Mouse (Mus musculus) hindlimb bud, embryonic 11.5 days (tissue): Measurements from ENCODE around the gene Zfp984.
"Not testable (repeated sequence)": the region's sequence is repeated elsewhere in the genome, so short reads cannot be mapped to it uniquely, and the experiment has no call there.

Experiments
- DNase-seq: peaks from one replicate; pipeline ENCODE4 v3.0.0-alpha.2; 2012; ENCODE audit warnings: low read depth, low spot score; ENCODE audit errors: extremely low spot score

The Zfp984 gene

DNA sequence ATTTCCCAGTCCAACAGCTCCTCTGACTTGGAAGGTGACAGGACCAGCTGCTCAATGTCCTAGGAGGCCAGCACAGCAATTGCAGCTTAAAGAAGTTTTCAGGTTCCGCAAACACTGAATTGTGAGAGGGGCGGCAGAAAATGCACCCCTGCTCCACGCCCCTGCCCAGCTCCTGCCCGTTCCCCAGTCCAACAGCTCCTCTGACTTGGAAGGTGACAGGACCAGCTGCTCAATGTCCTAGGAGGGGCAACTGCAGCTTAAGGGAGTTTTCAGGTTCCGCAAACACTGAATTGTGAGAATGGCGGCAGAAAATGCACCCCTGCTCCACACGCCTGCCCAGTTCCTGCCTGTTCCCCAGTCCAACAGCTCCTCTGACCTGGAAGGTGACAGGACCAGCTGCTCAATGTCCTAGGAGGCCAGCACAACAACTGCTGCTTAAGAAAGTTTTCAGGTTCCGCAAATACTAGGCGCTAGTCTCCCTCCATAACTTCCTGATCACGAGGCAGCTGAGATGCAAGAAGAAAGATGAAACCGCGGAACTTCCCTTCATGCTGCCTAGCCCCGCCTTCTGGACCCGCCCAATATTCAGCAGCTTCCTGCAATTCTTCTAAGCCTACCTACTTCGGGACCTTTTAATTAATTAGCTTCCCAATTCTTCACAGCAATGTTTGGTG lies at the start of gene Zfp984:
TSS of gene Zfp984 (minus strand) at position 497 of the 674 bp plus-strand sequence.
- not testable (repeated sequence) for DNase-seq

DNA sequence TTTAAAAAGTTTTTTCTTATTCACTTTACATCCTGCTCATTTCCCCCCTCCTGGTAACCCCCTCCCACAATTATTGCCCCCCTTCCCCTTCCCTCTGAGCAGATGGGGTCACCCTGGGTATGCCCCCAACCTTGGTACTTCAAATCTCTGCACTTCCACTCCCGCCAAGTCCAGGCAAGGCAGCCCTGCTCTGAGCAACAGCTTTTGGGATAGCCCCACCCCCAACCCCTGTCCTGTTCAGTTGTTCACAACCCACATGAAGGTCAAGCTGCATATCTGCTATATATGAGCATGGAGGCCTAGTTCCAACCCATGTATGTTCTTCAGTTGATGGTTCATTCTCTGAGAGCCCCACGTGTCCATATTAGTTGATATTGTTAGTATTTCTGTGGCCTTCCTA lies 41.2 kb upstream of the Zfp984 start:
- no peak for DNase-seq

DNA sequence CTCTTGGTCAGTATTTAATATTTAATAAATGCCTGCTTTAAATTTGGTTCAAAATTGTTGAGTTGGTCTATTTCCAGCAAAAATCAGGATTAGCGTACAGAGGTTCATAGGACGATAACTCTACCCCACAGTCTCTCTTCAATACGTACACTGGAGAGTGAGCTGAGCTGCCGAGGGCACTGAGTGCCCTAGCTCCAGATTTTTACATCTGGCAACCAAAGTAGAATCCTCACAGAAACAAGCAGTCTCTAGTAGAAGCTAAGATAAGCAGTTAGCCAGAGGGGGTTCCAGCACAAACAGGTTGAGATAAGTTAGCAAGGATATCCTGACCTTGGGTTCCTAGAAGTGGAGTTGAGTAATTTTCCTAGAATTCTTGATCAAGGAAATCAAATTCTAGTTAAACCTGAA lies 39.0 kb upstream of the Zfp984 start:
- no peak for DNase-seq

DNA sequence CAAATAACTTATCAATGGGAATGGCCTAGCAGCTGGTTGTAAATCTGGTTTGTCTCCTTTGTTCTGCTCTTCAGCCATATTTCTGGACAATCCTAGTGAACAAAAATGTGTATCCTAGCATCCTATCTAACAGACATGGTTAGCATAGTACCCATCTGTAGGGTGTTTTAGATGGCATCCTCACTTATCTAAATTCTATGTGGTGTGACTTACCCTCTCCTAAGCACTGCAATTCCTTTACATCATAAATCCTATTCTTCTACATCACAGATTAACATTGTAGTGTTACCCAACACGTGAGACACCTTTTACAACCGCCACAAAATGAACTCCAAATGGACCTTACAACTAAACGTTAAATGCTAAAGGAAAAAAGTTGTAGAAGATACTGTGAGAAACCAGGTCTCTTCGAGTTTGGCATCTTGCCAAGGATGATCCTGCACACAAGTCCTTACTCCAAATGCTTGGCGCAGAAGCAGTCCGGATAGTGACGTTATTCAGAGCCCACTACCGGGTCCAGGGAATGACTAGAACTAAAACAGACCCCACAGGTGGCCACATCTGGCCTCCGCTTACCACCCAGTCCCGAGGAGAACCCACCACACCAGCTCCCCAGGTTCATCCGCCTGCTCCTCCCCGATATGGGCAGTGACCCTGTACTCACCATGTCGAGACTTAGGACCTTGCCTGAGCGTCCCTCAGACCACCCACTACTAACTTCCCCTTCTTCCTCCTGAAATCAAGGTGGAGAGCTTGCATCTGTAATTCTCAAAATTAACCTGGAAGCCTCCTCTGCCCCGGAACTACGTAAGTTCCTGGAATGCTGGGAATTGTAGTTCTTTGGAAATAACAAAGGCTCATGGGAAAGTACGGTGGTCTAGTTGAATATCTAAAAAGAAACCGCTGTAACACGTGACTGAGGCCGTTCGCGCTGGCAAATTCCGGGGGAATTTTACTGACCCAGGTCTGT lies 38.3 kb upstream of the Zfp984 start, which contains the start of gene Zfp933:
TSS of gene Zfp933 (minus strand) at position 753 of the 970 bp plus-strand sequence.
- peak; percentile 96 for DNase-seq

DNA sequence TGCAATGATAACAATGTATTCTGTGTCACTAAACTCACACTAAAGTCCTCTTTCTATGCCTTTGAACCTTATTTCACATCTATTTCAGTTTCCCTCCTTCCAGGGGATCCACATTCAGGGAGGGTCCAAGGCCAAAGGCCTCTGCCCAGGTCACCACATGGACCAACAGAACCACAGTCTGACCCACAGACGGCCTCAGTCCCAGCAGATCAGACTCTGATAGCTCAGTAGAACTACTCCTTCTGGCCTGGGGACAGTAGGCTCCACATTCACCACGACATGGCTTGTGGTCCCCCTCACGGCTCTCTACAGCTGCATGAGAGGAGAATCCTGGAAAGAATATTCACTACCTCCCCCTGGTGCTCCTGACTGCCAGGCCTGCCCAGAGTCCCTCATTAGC lies 33.3 kb upstream of the Zfp984 start:
- no peak for DNase-seq

DNA sequence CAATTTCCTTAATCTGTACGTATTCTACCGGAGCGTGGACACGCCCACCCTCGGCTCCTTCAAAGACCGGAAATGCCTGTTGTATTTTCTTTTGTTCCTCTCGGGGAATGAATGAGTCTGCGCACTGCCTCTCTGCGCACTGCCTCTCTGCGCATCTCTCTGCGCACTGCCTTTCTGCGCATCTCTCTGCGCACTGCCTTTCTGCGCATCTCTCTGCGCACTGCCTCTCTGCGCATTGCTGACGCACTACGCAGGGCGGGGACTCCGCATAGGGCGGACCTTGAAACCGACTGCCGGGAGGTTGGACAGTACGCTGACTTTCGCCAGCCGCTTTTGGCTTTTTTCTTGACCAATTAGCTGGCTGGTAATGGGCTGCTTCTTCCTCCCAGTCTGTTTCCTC lies 29.7 kb upstream of the Zfp984 start:
- DNase-seq: not testable (repeated sequence)

DNA sequence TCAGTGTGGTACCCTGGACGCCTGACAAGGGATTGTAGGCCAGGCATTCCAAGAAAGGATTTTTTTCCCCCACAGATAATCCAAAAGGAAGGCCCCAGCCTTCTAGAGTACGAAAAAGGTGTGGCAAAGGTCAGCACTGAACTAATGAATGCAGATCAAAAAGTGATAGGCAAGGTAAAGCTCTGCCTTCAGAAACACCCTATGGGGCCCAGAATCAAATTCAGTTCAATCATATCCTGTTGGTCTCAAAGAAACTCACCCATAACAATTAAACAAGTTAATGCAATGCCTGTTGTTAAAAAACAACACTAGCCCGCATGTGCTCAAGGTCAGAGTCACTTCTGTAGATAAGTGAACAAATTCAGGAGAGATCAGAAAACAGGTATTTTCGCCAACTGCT lies 14.8 kb upstream of the Zfp984 start:
- DNase-seq: no peak

DNA sequence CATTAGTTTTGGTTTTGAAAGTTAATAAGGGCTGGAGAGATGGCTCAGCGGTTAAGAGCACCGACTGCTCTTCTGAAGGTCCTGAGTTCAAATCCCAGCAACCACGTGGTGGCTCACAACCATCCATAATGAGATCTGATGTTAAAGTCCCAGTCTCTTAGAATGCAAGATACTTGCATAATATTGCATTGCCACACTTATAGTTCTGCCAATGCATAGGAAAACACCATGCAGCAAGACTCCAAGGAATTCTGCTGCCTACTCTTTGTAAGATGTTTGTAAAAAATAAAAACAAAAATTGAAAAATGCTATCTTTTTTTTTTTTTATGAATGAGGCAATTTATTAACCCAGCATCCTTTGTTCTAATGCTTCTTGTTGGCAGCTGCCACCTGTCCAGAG lies 11.8 kb upstream of the Zfp984 start:
- not testable (repeated sequence) for DNase-seq

DNA sequence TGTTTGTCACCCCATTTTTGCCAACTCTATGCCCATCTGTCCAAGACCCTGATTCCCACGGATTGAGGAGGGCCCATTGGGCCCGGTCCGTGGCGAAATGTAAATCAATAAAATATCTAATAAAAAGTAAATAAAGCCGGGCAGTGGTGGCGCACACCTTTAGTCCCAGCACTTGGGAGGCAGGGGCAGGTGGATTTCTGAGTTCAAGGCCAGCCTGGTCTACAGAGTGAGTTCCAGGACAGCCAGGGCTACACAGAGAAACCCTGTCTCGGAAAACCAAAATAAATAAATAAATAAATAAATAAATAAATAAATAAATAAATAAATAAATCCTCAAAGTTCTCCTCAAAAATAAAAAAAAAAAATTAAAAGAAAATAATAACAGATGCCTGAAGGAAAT lies 10.1 kb upstream of the Zfp984 start:
- DNase-seq: not testable (repeated sequence)

DNA sequence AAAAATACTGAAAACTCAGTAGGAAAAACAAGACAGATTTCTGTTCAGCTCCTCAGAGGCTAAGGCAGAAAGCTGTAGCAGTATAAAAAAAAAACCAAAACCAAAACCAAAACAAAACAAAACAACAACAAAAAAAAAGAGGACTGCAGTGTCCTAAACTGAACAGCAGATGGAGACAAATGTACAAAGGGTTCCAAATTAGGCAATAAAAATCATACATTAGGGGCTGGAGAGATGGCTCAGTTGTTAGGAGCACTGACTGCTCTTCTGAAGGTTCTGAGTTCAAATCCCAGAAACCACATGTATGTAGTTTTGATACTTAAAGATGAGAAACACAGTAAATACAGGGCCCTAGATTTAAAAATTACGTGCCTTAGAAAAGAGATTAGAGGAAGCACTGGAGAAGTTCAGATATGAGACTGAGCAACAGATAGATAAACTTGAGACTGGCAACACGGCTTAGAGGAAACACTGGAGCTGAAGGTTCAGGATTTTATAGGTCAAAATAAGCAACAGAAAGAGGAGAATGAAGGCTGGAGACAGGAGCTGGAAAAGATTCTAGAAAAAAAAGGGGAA lies 5.1 kb upstream of the Zfp984 start:
- DNase-seq: no peak

DNA sequence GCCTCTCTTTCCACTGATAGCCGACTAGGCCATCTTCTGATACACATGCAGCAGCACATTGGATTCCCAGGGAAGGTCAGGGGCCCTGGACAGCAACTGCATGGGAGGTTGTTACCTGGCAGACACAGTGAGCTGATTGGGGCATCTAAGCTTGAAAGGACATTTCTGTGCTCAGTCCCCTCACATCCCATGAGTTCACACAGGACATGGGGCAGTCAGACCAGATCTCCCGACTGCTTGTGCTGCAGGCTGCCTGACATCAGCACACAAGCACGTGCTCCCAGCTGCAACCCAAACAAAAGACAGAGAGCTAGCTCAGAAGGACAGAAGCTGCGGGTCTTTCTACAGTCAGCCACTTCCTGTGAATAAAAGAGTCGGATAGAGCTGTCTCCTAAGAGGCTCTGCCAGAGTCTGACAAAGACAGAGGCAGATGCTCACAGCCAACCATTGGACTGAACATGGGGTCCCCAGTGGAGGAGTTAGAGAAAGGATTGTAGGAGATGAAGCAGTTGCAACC lies 3.7 kb upstream of the Zfp984 start:
- DNase-seq: no peak

DNA sequence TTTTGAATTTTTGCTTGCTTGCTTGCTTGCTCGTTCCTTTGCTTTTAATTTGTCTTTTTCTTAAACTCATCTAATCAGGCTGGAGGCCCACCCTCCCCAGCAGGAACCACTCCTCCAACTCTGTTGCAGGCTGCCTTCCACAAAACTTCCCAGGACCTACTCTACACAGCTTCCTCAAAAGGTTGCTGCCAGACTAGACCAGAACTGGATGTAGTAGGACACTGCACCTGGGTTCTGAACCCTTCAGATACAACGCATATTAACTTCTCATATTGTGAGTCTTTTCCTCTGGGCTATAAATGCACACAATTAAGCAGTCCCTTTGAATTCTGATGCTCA lies 347 bp upstream of the Zfp984 start:
- DNase-seq: not testable (repeated sequence)

DNA sequence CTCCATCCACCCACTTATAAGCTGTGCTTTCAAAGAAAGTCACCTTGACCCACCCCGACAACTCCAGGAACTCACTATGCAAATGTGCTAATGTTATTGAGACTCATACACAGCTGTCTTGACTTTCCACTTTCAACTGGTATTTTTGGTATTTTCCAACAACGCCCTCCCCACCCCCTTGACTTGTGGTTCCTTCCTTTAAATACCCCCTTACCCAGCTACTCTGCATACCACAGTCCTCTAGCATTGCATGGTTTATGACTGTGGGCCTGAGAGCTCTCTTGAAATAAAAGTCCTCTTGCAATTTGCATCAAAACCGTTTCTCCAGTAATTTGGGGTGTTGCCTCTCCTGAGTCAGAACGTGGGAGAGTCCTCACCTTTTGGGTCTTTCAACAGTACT lies 1.1 kb downstream of the Zfp984 start:
- DNase-seq: not testable (repeated sequence)

DNA sequence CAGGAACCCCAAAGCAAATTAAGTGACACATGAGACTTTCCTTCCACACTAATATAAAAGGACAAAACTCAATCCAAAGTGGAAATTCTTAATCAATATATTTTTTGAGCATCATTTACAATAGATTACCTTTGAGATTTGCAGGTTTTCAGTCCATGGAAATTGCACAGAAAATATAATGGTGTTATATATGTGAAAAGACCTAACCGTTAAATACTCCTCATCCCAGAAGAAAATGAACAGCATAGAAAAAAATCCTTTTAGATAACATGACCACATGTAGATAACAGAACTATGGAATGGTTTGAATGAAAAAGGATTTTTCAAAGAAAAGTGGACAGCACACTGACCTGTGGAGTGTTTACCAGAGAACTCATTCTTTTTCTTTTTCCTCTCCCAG lies 14.3 kb downstream of the Zfp984 start:
- not testable (repeated sequence) for DNase-seq

DNA sequence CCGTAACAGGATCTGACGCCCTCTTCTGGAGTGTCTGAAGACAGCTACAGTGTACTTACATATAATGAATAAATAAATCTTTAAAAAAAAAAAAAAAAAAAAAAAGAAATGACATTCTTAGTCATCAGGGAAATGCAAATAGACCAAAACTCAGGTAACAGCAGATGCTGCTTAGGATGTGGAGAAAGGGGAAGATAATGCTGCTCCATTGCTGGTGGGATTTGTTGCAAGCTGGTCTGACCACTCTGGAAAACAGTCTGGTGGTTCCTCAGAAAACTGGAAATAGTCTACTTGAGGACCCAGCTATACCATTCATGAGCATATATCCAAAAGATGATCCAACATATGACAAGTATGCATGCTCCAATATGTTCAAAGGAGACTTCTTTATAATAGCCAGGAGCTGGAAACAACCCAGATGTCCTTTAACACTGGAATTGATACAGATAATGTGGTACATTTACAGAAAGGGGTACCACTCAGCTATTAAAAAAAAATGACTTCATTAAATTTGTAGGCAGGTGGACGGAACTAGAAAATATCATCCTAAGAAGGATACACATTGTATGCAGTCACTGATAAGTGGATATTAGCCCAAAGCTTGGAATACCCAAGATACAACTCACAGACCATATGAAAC lies 15.4 kb downstream of the Zfp984 start:
- not testable (repeated sequence) for DNase-seq

DNA sequence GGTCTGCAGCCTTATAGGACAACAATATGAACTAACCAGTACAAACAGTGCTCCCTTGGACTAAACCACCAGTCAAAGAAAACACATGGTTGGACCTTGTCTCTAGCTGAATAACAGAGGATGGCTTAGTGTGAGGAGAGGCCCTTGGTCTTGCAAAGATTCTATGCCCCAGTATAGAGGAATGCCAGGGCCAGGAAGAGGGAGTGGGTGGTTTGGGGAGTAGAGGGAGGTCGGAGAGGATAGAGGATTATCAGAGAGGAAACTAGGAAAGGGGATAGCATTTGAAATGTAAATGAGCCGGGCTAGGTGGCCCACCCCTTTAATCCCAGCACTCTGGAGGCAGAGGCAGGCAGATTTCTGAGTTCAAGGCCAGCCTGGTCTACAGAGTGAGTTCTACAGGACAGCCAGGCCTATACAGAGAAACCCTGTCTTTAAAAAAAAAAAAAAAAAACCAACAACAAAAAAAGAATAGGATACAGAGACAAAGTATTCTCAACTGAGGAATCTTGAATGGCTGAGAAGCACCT lies 16.1 kb downstream of the Zfp984 start:
- not testable (repeated sequence) for DNase-seq

DNA sequence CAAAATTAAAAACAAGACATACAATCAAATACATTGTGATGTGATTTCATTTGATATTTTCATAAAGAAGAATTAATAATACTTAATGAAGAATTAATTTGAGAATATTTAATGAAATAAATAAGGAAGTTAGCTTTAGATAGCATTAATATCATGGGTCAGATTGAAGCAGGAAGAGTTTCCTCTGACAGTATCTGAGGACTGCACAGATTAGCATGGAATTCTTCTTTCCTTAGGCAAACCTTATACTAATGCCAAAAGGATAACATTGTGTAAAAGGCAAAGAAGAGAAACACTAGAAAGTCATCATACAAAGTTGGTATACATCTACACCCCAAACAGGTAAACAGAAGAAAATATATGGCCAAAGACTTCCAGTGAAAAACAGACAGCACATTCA lies 17.9 kb downstream of the Zfp984 start:
- DNase-seq: not testable (repeated sequence)

DNA sequence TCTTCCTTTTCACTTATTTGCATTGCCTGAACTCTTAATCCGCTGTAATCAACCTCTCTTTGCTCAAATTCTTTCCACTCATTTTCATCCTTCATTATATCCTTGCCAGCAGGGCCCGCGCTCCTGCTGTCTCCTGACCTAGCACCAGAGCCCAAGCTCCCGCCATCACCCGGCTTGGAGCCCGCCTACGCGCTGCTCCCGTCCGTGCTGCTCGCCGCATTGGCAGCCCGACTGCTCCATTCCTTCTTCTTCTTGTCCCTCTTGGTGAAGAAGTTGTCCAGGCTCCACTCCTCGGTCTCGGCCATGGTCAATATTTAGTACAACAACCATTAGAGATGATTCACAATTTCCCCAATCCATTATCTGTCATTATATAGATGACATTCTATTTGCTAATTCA lies 63.3 kb downstream of the Zfp984 start:
- not testable (repeated sequence) for DNase-seq

DNA sequence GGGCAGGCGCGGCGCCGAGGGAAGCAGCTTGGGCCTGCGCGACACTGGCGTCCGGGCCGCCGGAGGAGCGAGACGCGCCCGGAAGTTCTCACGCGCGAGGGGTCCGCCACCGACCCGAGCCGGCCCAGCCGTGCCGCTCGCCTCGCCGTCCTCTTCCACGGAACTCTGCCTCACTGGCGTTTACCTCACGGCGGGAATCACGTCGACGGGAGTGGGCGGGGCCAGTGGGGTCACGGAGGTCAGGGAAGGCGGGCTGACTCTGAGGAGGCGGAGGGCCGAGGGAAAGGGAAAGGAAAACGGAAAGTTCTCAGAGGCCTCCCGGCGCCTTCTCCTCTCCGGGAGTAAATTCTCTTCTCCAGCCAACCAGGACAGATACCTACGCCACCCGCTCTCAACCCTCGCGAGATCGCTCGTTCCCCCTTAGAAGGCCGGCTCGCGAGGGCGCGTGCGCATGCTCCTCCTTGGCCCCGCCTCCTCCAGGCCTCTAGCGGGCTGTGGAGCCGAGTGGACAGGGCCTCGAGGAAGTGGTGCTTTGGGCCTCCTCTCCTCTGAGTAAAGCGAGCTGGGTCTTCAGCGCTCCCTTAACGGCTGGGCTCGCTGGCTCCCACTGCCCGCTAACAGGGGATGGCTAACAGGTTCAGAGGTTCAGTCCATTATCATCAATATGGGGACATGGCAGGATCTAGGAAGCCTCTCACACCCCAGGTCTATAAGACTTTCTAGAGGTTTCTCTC lies 70.8 kb downstream of the Zfp984 start:
- DNase-seq: not testable (repeated sequence)
